Mouse (Mus musculus): Measurements from ENCODE around the gene Gm17374.
A peak's percentile ranks its signal among the peaks of the same experiment; 100 is the strongest.
"Not testable (repeated sequence)": the region's sequence is repeated elsewhere in the genome, so short reads cannot be mapped to it uniquely, and the experiment has no call there.

Gene Gm17374

GRCm38 (mm10) chr2:140151743-140152142, at the start of gene Gm17374:
Gene Gm17374 (plus strand): TSS chr2:140152043.
- not testable (repeated sequence) for H3K27me3 ChIP-seq (ENCODE audit: insufficient read depth, low read length); H3K4me3 ChIP-seq (replicated peaks; ENCODE audit: low read length); H3K9me3 ChIP-seq (ENCODE audit: low read length); H3K4me1 ChIP-seq (replicated peaks; ENCODE audit: low read depth, low read length)
- H3K36me3 ChIP-seq (ENCODE audit: insufficient read depth, low read length): peaks cover 67% of the 10 kb centered on the region

- Histone ChIP-seq H3K9me3 (ENCODE audit: low read length) (no peaks in the 10 kb centered on the region), H3K4me3 (replicated peaks; ENCODE audit: low read length) (no peak overlapping the region), H3K36me3 (ENCODE audit: insufficient read depth, low read length) (no peaks in the 10 kb centered on the region), H3K4me1 (replicated peaks; ENCODE audit: low read depth, low read length) (no peaks in the 10 kb centered on the region), H3K27me3 (ENCODE audit: insufficient read depth, low read length) (no peaks in the 10 kb centered on the region)
- TF ChIP-seq NANOG (IDR thresholded peaks at IDR 0.05; ENCODE audit: borderline replicate concordance, low read length) (no peak), POU5F1 (IDR thresholded peaks at IDR 0.05; ENCODE audit: borderline replicate concordance, low read length) (no peak)
Observed at GRCm38 (mm10) chr2:140104951-140105350, 46.9 kb upstream of the Gm17374 start.

DNA sequence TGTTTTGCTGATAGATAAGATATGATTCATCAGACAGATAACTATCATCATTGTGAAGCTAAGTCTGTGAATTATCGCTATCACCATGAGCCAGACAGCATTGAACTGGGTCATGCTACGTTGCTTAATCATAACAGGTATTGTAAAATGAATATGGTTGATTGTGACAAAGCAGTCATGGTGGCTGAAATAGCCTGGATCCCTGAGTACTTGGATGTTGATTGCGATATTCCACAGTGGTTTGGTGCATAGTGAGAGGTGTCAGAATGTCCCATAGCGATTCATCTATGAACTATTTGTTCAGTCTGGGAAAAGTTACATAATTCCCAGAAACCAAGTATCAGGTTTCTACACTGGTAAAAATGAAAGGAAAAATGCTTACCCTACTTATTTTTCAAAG, 44.2 kb upstream of the Gm17374 start:
- TF ChIP-seq CTCF (conservative IDR thresholded peaks at IDR 0.05; ENCODE audit: low read length) (no peak), NANOG (IDR thresholded peaks at IDR 0.05; ENCODE audit: borderline replicate concordance, low read length) (no peak), POU5F1 (IDR thresholded peaks at IDR 0.05; ENCODE audit: borderline replicate concordance, low read length) (no peak)
- H3K4me3 ChIP-seq (replicated peaks; ENCODE audit: low read length): no peak overlapping the region
- no peaks in the 10 kb centered on the region for H3K27me3 ChIP-seq (ENCODE audit: insufficient read depth, low read length)
- no peaks in the 10 kb centered on the region for H3K36me3 ChIP-seq (ENCODE audit: insufficient read depth, low read length)
- no peaks in the 10 kb centered on the region for H3K9me3 ChIP-seq (ENCODE audit: low read length)
- no peaks in the 10 kb centered on the region for H3K4me1 ChIP-seq (replicated peaks; ENCODE audit: low read depth, low read length)

GRCm38 (mm10) chr2:140108945-140109344, 42.9 kb upstream of the Gm17374 start:
- Histone ChIP-seq H3K9me3 (ENCODE audit: low read length) (no peaks in the 10 kb centered on the region), H3K4me3 (replicated peaks; ENCODE audit: low read length) (no peak overlapping the region), H3K4me1 (replicated peaks; ENCODE audit: low read depth, low read length) (no peaks in the 10 kb centered on the region), H3K36me3 (ENCODE audit: insufficient read depth, low read length) (no peaks in the 10 kb centered on the region), H3K27me3 (ENCODE audit: insufficient read depth, low read length) (no peaks in the 10 kb centered on the region)
- TF ChIP-seq POU5F1 (IDR thresholded peaks at IDR 0.05; ENCODE audit: borderline replicate concordance, low read length): no peak

GRCm38 (mm10) chr2:140113851-140114250, 38.0 kb upstream of the Gm17374 start:
- TF ChIP-seq NANOG (IDR thresholded peaks at IDR 0.05; ENCODE audit: borderline replicate concordance, low read length) (no peak), CTCF (conservative IDR thresholded peaks at IDR 0.05; ENCODE audit: low read length) (no peak), POU5F1 (IDR thresholded peaks at IDR 0.05; ENCODE audit: borderline replicate concordance, low read length) (no peak)
- Histone ChIP-seq H3K27me3 (ENCODE audit: insufficient read depth, low read length) (no peaks in the 10 kb centered on the region), H3K4me1 (replicated peaks; ENCODE audit: low read depth, low read length) (no peaks in the 10 kb centered on the region), H3K4me3 (replicated peaks; ENCODE audit: low read length) (no peak overlapping the region), H3K9me3 (ENCODE audit: low read length) (no peaks in the 10 kb centered on the region), H3K36me3 (ENCODE audit: insufficient read depth, low read length) (no peaks in the 10 kb centered on the region; the same call in 1 of the 2 replicates)

- Histone ChIP-seq H3K27me3 (ENCODE audit: insufficient read depth, low read length) (no peaks in the 10 kb centered on the region), H3K9me3 (ENCODE audit: low read length) (no peaks in the 10 kb centered on the region), H3K36me3 (ENCODE audit: insufficient read depth, low read length) (peaks cover 88% of the 10 kb centered on the region), H3K4me3 (replicated peaks; ENCODE audit: low read length) (no peak overlapping the region), H3K4me1 (replicated peaks; ENCODE audit: low read depth, low read length) (no peaks in the 10 kb centered on the region)
- TF ChIP-seq NANOG (IDR thresholded peaks at IDR 0.05; ENCODE audit: borderline replicate concordance, low read length) (no peak), POU5F1 (IDR thresholded peaks at IDR 0.05; ENCODE audit: borderline replicate concordance, low read length) (no peak), CTCF (conservative IDR thresholded peaks at IDR 0.05; ENCODE audit: low read length) (peak; percentile 35; the same call in 1 of the 2 replicates)
Observed at GRCm38 (mm10) chr2:140125516-140125915, 26.3 kb upstream of the Gm17374 start.

- H3K9me3 ChIP-seq (ENCODE audit: low read length): no peaks in the 10 kb centered on the region
- peaks cover 82% of the 10 kb centered on the region for H3K36me3 ChIP-seq (ENCODE audit: insufficient read depth, low read length)
- H3K27me3 ChIP-seq (ENCODE audit: insufficient read depth, low read length): no peaks in the 10 kb centered on the region
- H3K4me1 ChIP-seq (replicated peaks; ENCODE audit: low read depth, low read length): no peaks in the 10 kb centered on the region
- H3K4me3 ChIP-seq (replicated peaks; ENCODE audit: low read length): no peak overlapping the region
- TF ChIP-seq CTCF (conservative IDR thresholded peaks at IDR 0.05; ENCODE audit: low read length) (peak; percentile 47), NANOG (IDR thresholded peaks at IDR 0.05; ENCODE audit: borderline replicate concordance, low read length) (no peak)
Observed at GRCm38 (mm10) chr2:140159186-140159730, 7.4 kb downstream of the Gm17374 start.

GRCm38 (mm10) chr2:140163351-140163854, 11.6 kb downstream of the Gm17374 start:
- Histone ChIP-seq H3K9me3 (ENCODE audit: low read length) (no peaks in the 10 kb centered on the region), H3K4me3 (replicated peaks; ENCODE audit: low read length) (no peak overlapping the region), H3K36me3 (ENCODE audit: insufficient read depth, low read length) (peaks cover 71% of the 10 kb centered on the region), H3K27me3 (ENCODE audit: insufficient read depth, low read length) (no peaks in the 10 kb centered on the region), H3K4me1 (replicated peaks; ENCODE audit: low read depth, low read length) (peaks cover 3% of the 10 kb centered on the region; the same call in 1 of the 2 replicates)
- TF ChIP-seq NANOG (IDR thresholded peaks at IDR 0.05; ENCODE audit: borderline replicate concordance, low read length): no peak
- no peak for TF ChIP-seq CTCF (conservative IDR thresholded peaks at IDR 0.05; ENCODE audit: low read length)
- TF ChIP-seq POU5F1 (IDR thresholded peaks at IDR 0.05; ENCODE audit: borderline replicate concordance, low read length): no peak

- TF ChIP-seq NANOG (IDR thresholded peaks at IDR 0.05; ENCODE audit: borderline replicate concordance, low read length): no peak
- no peak for TF ChIP-seq CTCF (conservative IDR thresholded peaks at IDR 0.05; ENCODE audit: low read length)
- TF ChIP-seq POU5F1 (IDR thresholded peaks at IDR 0.05; ENCODE audit: borderline replicate concordance, low read length): no peak
- Histone ChIP-seq H3K4me3 (replicated peaks; ENCODE audit: low read length) (peak overlapping the region; percentile 99), H3K9me3 (ENCODE audit: low read length) (no peaks in the 10 kb centered on the region), H3K36me3 (ENCODE audit: insufficient read depth, low read length) (peaks cover 29% of the 10 kb centered on the region), H3K4me1 (replicated peaks; ENCODE audit: low read depth, low read length) (peaks cover 25% of the 10 kb centered on the region), H3K27me3 (ENCODE audit: insufficient read depth, low read length) (no peaks in the 10 kb centered on the region)
Observed at GRCm38 (mm10) chr2:140169057-140169456, 17.2 kb downstream of the Gm17374 start.
